Mouse (Mus musculus) embryonic facial prominence, embryonic 14.5 days (tissue): ENCODE data around the gene Cd59a. TPM values are rescaled to one million over a fixed set of nuclear protein-coding genes. Genes with fewer than 3 reads are reported as not detected.
"Not testable (repeated sequence)": the region's sequence is repeated elsewhere in the genome, so short reads cannot be mapped to it uniquely, and the experiment has no call there.

Experiments
- ATAC-seq: fragments of 200-750 bp; cut with Nextera tagmentation; 2 replicates; pipeline ENCODE4 v1.8.0; 2017; ENCODE audit warnings: low read depth, moderate number of reproducible peaks, moderate TSS enrichment
- DNase-seq: peaks from one replicate; pipeline ENCODE4 v3.0.0-alpha.2; 2015; ENCODE audit warnings: low spot score
- H3K27ac ChIP-seq: fragments of 300-500 bp; sonication (generic); replicated peaks from 2 replicates; pipeline ENCODE4 v1.5.1; 2014; ENCODE audit warnings: low read depth, mild to moderate bottlenecking, low read length, moderate library complexity
- H3K27me3 ChIP-seq: fragments of 300-500 bp; sonication (generic); replicated peaks from 2 replicates; pipeline ENCODE4 v1.6.1; 2014; ENCODE audit warnings: low read length; ENCODE audit not compliant: control insufficient read depth, insufficient read depth
- H3K36me3 ChIP-seq: fragments of 300-500 bp; sonication (generic); 2 replicates; pipeline ENCODE4 v1.6.1; 2014; ENCODE audit warnings: low read length, mixed read lengths; ENCODE audit not compliant: control insufficient read depth, insufficient read depth
- H3K4me1 ChIP-seq: fragments of 300-500 bp; sonication (generic); 2 replicates; pipeline ENCODE4 v1.6.1; 2014; ENCODE audit warnings: antibody characterized with exemption, low read length; ENCODE audit not compliant: control insufficient read depth, insufficient read depth
- H3K4me2 ChIP-seq: fragments of 300-500 bp; sonication (generic); 2 replicates; pipeline ENCODE4 v1.6.1; 2014; ENCODE audit warnings: low read depth, mild to moderate bottlenecking, low read length, moderate library complexity, mixed read lengths
- H3K4me3 ChIP-seq: fragments of 300-500 bp; sonication (generic); 2 replicates; pipeline ENCODE4 v1.5.1; 2014; ENCODE audit warnings: low read depth, mild to moderate bottlenecking, low read length
- H3K9ac ChIP-seq: fragments of 300-500 bp; sonication (generic); 2 replicates; pipeline ENCODE4 v1.6.1; 2014; ENCODE audit warnings: low read depth, mild to moderate bottlenecking, low read length, moderate library complexity, mixed read lengths
- H3K9me3 ChIP-seq: fragments of 300-500 bp; sonication (generic); 2 replicates; pipeline ENCODE4 v1.6.1; 2016; ENCODE audit warnings: low read length; ENCODE audit not compliant: control insufficient read depth
- WGBS: fragments of 180-500 bp; shearing (Covaris S2); extraction: QIAGEN DNeasy Blood & Tissue Kit; methylation state at CpG from one replicate; pipeline ENCODE4 v1.1.7; 2014; 5-methylcytosine and 5-hydroxymethylcytosine counted together
- polyA plus RNA-seq: library from polyadenylated mRNA; unstranded; fragments of >200 nt; fragmentation: Nextera tagmentation; extraction: Ambion mirVana; gene quantifications from 2 replicates; pipeline ENCODE4 v1.2.1, GENCODE M21; 2014

The Cd59a gene
- polyA plus RNA-seq, 1 experiment from 2014 or later: 23.5 TPM

DNA sequence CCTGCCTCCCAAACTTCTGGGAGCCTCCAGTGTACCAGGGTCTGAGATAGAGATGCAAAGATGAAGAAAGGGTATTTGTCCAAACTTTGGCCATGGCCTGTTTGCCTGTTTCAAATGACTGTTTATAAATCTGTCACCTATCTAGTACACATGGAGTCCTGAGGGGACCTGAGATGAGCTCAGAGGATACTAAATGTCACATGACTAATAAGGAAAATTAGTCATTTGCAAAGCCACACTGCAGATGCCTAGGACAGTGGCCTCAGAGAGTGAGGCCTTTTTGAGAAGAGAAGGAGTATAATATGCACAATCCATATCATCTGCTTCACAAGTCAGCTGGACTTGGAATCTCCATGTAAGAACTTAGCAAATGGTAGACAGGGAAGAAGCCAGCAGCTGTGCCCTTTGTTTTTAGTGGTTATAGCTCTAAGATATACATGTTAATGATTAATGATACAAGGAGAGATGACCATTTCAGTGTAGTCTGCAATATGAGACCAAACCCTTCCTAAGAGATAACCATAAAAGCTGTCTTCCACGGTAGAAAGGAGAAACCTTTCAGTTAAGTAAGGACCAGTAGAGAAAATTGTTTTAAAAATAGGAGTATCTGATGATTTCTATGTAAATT is 15.7 kb downstream of the Cd59a start:
- H3K4me3 ChIP-seq, H3K4me2 ChIP-seq, DNase-seq, H3K36me3 ChIP-seq, H3K27me3 ChIP-seq, H3K27ac ChIP-seq, H3K4me1 ChIP-seq, ATAC-seq, H3K9me3 ChIP-seq, H3K9ac ChIP-seq: not testable (repeated sequence)
- WGBS: no CpG with 5 or more reads among the region's 1 CpGs

DNA sequence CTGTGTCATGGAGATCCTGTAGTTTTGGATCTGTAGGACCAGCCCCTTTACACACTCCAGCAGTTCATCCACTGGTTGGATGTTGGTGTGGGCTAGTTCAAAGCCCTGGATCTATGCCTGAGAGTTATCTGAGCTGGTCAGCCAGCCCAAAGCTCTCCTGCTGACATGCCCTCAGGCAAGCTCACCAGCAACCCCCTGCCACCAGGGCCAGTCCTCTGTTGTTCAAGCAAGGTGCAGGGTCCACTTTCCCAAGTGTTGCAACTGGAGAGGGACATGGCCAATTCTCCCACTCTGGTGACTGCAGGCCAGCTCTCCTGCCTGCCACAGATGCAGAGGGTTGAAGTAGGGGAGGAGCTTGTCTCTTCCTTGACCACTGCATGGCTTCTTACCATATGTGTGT is 18.0 kb downstream of the Cd59a start:
- H3K27me3 ChIP-seq, H3K27ac ChIP-seq: not testable (repeated sequence)

DNA sequence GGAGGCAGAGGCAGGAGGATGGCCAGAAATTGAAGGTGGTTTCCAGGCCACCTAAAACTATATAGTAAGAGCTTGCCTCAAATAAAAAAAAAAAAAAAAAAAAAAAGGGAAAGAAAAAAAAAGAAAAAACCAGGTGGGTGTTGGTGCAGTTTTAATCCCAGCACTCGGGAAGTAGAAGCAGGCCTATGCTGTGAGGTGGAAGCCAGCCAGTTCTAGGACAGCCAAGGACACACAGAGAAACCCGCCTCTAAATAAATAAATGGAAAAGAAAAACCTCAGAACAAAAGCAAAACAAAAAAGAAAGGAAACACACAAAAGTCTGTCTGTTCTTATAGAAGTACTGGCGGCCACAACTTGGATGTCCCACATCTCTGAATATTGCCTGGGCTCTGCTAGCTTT is 19.3 kb downstream of the Cd59a start:
- WGBS: 73% methylated on average over 3 of the region's 3 CpGs
- DNase-seq (no peak), ATAC-seq (no peak)
- Histone ChIP-seq H3K27me3 (no peaks in the 10 kb centered on the region), H3K4me3 (no peak overlapping the region), H3K4me1 (no peaks in the 10 kb centered on the region), H3K4me2 (no peak overlapping the region), H3K9me3 (no peaks in the 10 kb centered on the region), H3K36me3 (no peaks in the 10 kb centered on the region), H3K9ac (no peak overlapping the region), H3K27ac (no peak overlapping the region)

More for the DNA sequence above, 18.0 kb downstream of the Cd59a start:
- not testable (repeated sequence) for H3K9me3 ChIP-seq, H3K4me2 ChIP-seq, H3K4me1 ChIP-seq, ATAC-seq, DNase-seq, H3K4me3 ChIP-seq, H3K9ac ChIP-seq, H3K36me3 ChIP-seq

DNA sequence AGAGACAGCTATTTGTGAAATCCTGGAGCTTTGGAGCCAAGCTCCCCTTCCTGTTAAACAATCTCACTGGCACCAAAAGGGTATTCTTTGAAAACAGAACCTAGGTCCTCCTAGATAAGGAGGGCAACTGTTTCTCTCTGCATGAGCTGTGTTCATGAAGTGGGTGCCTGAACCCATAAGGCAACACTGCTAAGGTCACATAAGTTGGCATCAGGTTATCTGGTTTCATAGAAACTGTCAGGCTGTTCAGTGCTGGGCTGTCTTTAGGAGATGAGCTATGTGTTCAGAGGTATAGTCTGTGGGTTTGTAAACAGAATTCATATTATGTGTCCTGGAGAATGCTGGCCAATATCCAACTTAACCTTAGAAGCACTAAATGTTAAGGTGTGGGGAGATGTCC is 21.6 kb downstream of the Cd59a start:
- H3K27me3 ChIP-seq, H3K4me2 ChIP-seq, ATAC-seq: not testable (repeated sequence)

DNA sequence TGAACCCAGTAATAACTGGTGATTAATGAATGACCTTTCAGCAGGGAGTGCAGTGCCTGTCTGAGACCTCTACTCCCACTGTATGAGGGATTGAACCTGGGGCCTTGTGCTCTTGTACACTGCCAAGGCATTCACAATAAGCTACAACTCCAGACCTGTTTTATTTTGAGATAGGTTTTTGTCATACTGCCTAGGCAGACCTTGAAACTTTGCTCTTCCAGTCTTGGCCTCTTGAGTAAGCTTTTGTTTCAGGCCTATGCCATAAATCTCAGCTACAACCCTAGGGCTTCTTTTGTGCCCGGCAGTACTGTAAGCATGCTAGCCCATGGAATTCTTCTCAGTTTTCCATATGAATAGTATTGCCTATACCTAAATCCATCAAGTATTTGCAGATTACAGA is 23.5 kb downstream of the Cd59a start:
- H3K4me1 ChIP-seq: 0 out of 2 replicates have a peak, but pooled peaks cover 5% of the 10 kb centered on the region
- 69% methylated on average over 1 of the region's 1 CpGs for WGBS
- no peak overlapping the region for H3K4me2 ChIP-seq
- no peak for DNase-seq
- H3K27me3 ChIP-seq: no peaks in the 10 kb centered on the region
- H3K4me3 ChIP-seq: no peak overlapping the region
- H3K9me3 ChIP-seq: no peaks in the 10 kb centered on the region
- H3K36me3 ChIP-seq: no peaks in the 10 kb centered on the region
- ATAC-seq: no peak
- H3K9ac ChIP-seq: no peak overlapping the region
- no peak overlapping the region for H3K27ac ChIP-seq

More for the DNA sequence above, 21.6 kb downstream of the Cd59a start:
- not testable (repeated sequence) for H3K27ac ChIP-seq, DNase-seq, H3K4me1 ChIP-seq, H3K9me3 ChIP-seq, H3K36me3 ChIP-seq, H3K4me3 ChIP-seq, H3K9ac ChIP-seq

DNA sequence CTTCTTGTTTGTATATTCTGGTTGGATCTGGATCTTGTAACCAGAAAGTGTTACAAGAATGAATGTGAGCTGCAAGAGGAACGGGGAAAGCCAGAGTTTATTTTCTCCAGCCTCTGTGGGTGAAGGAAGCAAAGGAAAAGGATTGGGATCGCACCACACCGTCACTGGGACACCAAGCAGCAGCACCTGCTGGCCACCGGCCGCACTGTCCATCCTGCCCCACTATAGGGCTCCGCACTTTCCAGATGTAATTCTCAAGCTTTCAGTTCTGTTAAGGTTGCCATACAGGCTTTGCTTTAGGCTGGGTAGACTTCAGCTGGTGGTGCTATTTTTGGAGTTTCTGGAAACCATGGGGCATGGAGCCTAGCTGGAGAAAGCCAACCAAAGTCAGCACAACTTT is 24.7 kb downstream of the Cd59a start:
- WGBS: 51% methylated on average over 6 of the region's 6 CpGs

DNA sequence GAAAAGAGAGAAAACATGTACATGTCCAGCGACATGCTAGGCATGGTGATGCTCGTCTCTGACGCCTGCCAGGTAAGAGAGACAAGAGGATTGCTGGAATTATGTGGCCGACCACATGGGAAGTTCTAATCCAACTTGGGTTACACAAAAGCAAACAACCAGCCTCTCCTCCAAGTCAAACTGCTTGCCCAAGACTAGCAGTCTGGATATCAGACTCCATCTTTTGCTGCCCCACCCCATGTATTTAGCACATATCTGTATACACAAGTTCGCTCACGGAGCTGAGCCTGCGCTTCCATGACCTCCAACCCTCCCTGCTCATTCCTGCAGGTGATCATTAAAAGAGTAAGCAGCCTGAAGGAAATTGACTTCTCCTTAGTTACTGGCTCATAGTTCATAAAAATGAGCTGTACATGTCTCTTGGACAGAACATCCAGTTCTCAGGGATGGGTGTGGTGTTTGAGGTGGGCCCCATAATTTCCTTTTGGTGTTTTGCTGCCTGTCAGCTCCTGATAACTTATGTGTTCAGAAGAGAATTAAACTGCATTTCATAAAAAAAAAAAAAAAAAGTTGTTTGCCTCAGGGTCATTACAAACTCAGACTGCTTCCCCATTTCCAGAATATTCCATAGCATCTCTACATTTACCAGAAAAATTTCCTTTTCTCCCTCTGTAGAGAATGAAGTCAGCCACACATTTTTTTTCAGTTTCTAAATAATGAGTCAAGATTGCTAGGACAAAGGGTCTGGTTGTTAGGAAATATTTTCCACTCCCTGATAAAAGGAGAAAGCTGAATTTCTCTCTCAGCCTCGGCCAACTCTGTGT is 26.3 kb downstream of the Cd59a start:
- H3K27me3 ChIP-seq: no peaks in the 10 kb centered on the region
- H3K9me3 ChIP-seq: no peaks in the 10 kb centered on the region
- peak overlapping the region; percentile 94 for H3K4me2 ChIP-seq
- no peak overlapping the region; the same call in 1 of the 2 replicates for H3K9ac ChIP-seq
- H3K36me3 ChIP-seq: no peaks in the 10 kb centered on the region
- whole genome bisulfite sequencing: 80% methylated on average over 8 of the region's 8 CpGs
- H3K4me1 ChIP-seq: 0 out of 2 replicates have a peak, but pooled peaks cover 5% of the 10 kb centered on the region
- DNase-seq (no peak), ATAC-seq (no peak)
- H3K4me3 ChIP-seq: peak overlapping the region; percentile 64
- H3K27ac ChIP-seq: no peak overlapping the region; the same call in 1 of the 2 replicates

More for the DNA sequence above, 24.7 kb downstream of the Cd59a start:
- H3K27ac ChIP-seq: no peak overlapping the region
- 0 out of 2 replicates have a peak, but pooled peaks cover 5% of the 10 kb centered on the region for H3K4me1 ChIP-seq
- no peak for DNase-seq
- no peaks in the 10 kb centered on the region for H3K9me3 ChIP-seq
- ATAC-seq: no peak
- no peak overlapping the region for H3K4me2 ChIP-seq
- no peak overlapping the region for H3K4me3 ChIP-seq
- no peaks in the 10 kb centered on the region for H3K36me3 ChIP-seq
- H3K27me3 ChIP-seq: no peaks in the 10 kb centered on the region
- no peak overlapping the region for H3K9ac ChIP-seq

GRCm38 (mm10) chr2:104122505-104123378 is 27.1 kb downstream of the Cd59a start, which contains the start of gene A930018P22Rik:
TSS of gene A930018P22Rik (plus strand) at chr2:104122769.
- Histone ChIP-seq H3K9me3 (no peaks in the 10 kb centered on the region), H3K27me3 (no peaks in the 10 kb centered on the region), H3K9ac (peak within 1 kb of the TSS; percentile 69), H3K4me3 (peak within 1 kb of the TSS; percentile 64), H3K4me1 (0 out of 2 replicates have a peak, but pooled peaks cover 5% of the 10 kb centered on the region), H3K27ac (no peak within 1 kb of the TSS; the same call in none of the 2 replicates), H3K36me3 (no peaks in the 10 kb centered on the region), H3K4me2 (peak within 1 kb of the TSS; percentile 94)
- ATAC-seq (peak; percentile 96), DNase-seq (peak; percentile 96)
- under 1% methylated on average over 59 of the region's 74 CpGs for WGBS
